Mouse (Mus musculus): Measurements from ENCODE around the gene Dcaf6.
A peak's percentile ranks its signal among the peaks of the same experiment; 100 is the strongest.

GRCm38 (mm10) chr1:165503307-165504024, 43.2 kb upstream of the Dcaf6 start:
- TF ChIP-seq CTCF (IDR thresholded peaks at IDR 0.05; ENCODE audit: borderline replicate concordance, insufficient read depth, low read depth, low read length) (0 out of 2 replicates have a peak, but pooled peaks have one; percentile 10), POLR2A (IDR thresholded peaks at IDR 0.05; ENCODE audit: borderline replicate concordance, insufficient read depth, low read length) (no peak)
